Mouse (Mus musculus) lung, postnatal 36 days (tissue): ENCODE measurements around the gene Dnajc4.

ENCODE experiments used
- DNase-seq: peaks from one replicate; pipeline ENCODE4 v3.0.0; 2022; ENCODE audit warnings: mixed read lengths

Dnajc4 gene

DNA sequence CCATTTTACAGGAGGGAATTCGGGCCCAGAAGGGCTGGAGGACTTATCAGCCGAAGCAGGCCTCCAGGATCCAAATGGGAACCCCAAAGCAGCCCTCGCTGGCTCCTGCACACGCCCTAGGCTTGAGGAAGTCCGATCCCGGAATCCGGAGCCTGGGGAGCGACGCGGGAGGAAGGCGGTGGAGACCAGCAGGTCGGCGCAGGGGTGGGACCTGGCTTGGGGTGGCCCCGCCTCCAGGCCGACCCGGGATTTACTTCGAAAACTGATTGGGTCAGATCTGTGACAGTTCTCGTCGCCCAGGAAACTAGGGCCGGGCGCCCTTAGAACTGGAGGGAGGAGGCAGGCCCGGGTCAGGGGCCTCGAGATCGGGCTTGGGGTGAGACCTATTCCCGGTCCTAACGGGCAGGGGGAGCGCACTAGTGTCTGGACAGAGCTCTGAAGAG is 50.1 kb downstream of the Dnajc4 start, which contains the start of gene Gpr137:
Gene Gpr137 (minus strand): TSS at position 232 of the 443 bp plus-strand sequence.
- DNase-seq = peak; percentile 99

DNA sequence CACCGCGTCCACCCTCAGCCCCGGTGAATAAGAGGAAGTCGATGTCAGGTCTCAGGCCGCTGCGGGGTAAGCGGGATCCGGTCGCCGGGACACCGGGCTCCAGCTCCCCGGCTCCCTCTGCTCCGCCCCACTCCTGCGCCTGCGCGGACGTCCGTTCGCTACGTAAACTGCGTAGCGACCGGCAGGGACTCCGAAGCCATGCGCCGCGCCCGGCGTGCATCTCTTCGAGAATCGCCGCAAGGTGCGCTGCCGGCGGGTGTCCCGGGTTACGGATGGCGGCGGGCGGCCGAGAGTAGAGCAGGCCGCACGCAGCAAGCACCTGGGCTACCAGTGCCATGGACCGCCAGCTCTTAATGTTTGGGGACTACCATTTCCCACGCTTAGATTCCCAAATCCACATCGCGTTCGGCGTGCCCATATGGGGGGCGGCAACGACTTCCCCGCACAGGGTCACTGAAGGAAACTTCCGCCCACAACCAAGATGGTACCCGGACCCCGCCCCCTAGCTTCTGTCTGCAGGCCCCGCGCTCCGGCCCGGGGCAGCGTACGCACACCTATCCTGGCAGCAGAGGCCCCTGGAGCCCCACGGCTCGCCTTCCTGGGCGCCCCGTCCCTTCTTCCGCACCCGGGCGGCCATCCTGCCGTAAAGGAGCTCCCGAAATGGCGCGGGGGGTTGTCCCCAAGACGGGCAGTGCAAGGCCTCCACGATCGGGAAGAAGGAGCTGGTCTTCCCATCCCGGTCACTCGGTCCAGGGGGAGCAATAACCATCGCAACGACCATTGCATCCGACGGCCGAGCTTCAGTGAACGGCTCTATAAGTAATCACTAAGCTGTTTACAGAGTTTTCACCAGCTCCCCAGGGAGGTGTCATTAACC is 50.8 kb downstream of the Dnajc4 start, which contains the start of gene Bad:
Gene Bad (plus strand): TSS at position 490 of the 877 bp plus-strand sequence.
- peak; percentile 95 for DNase-seq

DNA sequence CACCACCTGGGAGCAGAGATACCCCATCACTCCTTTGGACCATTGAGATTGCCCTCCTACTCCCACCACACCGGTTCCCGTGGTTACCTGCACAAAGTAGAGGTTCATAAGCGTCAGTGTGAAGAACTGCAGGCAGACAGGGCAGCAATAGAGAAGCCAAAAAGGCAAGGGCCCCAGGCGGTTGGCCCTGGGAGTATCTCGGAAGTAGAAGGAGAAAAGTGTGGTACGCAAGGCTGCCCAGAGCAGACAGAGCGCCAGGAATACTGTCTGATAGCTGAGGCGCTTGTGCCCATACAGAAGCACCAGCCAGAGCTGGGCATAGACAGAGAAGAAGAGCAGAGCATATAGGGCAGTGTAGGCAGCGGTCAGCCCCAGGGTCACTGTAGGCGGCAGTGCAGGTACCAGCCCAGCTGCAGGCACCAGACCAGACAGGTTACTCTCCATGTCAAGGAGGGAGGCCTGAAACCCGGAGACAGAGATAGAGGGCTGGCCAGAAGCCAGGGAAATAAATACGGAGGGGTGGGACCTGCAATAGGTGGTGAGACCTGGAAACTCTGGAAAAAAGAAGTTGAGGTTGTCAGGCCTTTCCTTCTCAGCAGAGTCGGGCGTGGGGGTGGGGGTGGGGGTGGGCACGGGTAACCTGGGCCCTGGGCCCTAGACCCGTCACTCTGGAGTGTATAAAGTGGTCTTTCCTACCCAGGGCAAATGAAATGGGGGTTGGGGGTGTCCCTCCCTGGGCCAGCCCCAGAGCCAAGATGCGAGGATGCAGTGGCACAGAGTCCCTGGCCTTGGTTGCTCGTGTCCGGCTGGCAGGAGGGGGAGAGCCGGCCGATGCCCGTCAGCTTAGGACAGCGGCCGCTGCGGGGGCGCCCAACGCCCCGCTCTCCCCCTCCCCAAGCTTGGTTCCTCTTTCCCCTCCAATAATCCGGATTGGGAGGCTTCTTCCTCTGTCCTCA is 51.7 kb downstream of the Dnajc4 start:
- DNase-seq = no peak

DNA sequence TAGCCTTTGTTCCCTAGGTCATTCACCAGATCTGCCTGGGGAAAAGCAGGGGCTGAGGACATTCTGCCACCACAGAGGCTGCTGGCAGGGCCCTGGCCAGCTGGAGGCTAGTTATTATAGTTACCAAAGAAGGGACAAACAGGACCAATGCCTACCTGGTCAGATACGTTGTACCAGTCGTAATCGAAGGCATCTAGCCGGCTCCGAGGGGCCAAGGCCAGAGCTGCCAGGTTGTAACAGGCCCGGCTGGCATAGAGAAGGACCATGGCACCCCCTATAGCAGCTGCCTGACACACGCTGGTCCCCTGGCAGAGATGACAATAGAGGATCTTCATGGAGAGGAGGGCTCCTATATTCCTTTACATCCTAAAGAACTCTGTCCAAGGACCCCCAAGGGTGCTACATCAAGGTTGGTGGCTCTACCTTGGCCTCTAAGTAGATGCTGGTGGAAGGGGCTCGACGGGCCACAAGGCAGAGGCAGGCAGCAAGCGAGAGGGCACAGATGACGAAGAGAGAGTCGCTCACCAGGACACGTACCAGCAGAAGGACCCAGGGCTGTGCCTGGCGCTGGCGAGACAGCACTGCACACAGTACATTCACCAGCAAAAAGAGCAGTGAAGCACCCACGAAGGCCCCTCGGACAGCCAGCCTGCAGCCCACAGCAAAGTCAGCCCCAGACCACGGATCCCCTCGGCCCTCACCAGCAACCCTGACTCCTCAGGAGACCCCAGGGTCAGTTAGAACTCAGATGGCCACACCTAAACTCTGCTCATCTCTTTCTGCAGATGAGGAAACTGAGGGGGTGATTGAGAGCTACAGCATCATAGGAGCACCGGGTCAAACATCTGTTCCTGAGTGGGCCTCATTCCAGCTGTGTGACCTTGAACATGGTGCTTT is 53.0 kb downstream of the Dnajc4 start:
- DNase-seq = no peak
